Mouse (Mus musculus) cortical plate, adult 2 months (tissue): ENCODE measurements around the gene Ube2o.

Experiments used
- CTCF ChIP-seq: fragments of 200-500 bp; IDR thresholded peaks from 2 replicates; pipeline ENCODE4 v1.5.1; 2011; ENCODE audit warnings: mild to moderate bottlenecking, control low read depth, low read length; ENCODE audit not compliant: insufficient read depth; ENCODE audit errors: extremely low read depth
- POLR2A ChIP-seq: fragments of 200-500 bp; IDR thresholded peaks from 2 replicates; pipeline ENCODE4 v1.6.1; 2011; ENCODE audit warnings: mild to moderate bottlenecking, low read length, control low read depth; ENCODE audit not compliant: insufficient read depth; ENCODE audit errors: extremely low read depth

GRCm38 (mm10) chr11:116489771-116490231 lies 91.4 kb downstream of the Ube2o start:
- TF ChIP-seq CTCF (no peak), POLR2A (no peak)
